Mouse (Mus musculus) small intestine, adult 2 months (tissue): Measurements from ENCODE around the gene Tlr12. TPM values are rescaled to one million over a fixed set of nuclear protein-coding genes. Genes with fewer than 3 reads are reported as not detected.
A peak's percentile ranks its signal among the peaks of the same experiment; 100 is the strongest.

Source experiments
- H3K27ac ChIP-seq: fragments of 200-500 bp; 2 replicates; pipeline ENCODE4 v1.5.1; 2012; ENCODE audit warnings: low read depth, low read length, control low read depth, inconsistent platforms; ENCODE audit not compliant: insufficient read depth
- H3K27me3 ChIP-seq: fragments of 200-500 bp; 2 replicates; pipeline ENCODE4 v1.6.1; 2012; ENCODE audit warnings: mild to moderate bottlenecking, moderate library complexity, low read length, inconsistent platforms; ENCODE audit not compliant: control insufficient read depth, insufficient read depth
- H3K36me3 ChIP-seq: fragments of 200-500 bp; 2 replicates; pipeline ENCODE4 v1.6.1; 2012; ENCODE audit warnings: mild to moderate bottlenecking, low read length, control low read depth, inconsistent platforms; ENCODE audit not compliant: control insufficient read depth, insufficient read depth
- H3K4me1 ChIP-seq: fragments of 200-500 bp; 2 replicates; pipeline ENCODE4 v1.6.1; 2012; ENCODE audit warnings: low read length, inconsistent platforms, mixed read lengths; ENCODE audit not compliant: control insufficient read depth, insufficient read depth, insufficient read length
- H3K4me3 ChIP-seq: fragments of 200-500 bp; 2 replicates; pipeline ENCODE4 v1.5.1; 2012; ENCODE audit warnings: low read depth, mild to moderate bottlenecking, control low read depth, inconsistent platforms, low read length, moderate library complexity
- CTCF ChIP-seq: fragments of 200-500 bp; IDR thresholded peaks from 2 replicates; pipeline ENCODE4 v1.5.1; 2012; ENCODE audit warnings: low read depth, mild to moderate bottlenecking, control low read depth, inconsistent platforms, low read length, moderate library complexity, mixed read lengths; ENCODE audit not compliant: insufficient replicate concordance, insufficient read length; ENCODE audit errors: extremely low read depth
- POLR2A ChIP-seq: fragments of 200-500 bp; IDR thresholded peaks from 2 replicates; pipeline ENCODE4 v1.6.1; 2012; ENCODE audit warnings: low read depth, mild to moderate bottlenecking, control low read depth, inconsistent platforms, low read length, moderate library complexity
- WGBS: fragments of 180-500 bp; shearing (Covaris S2); methylation state at CpG from one replicate; pipeline ENCODE4 v1.1.7; 2018; 5-methylcytosine and 5-hydroxymethylcytosine counted together
- polyA plus RNA-seq: library from polyadenylated mRNA; depleted of rRNA; stranded (reverse); fragments of >200 nt; gene quantifications from 2 replicates; pipeline ENCODE4 v1.2.3, GENCODE M21; 2012

Gene Tlr12
- polyA plus RNA-seq, 1 experiment: 6.1 TPM

- WGBS: under 1% methylated on average over 85 of the region's 85 CpGs
- Histone ChIP-seq H3K27ac (peak within 1 kb of the TSS; percentile 17; the same call in 1 of the 2 replicates), H3K4me3 (peak within 1 kb of the TSS; percentile 76), H3K36me3 (no peaks in the 10 kb centered on the region), H3K27me3 (no peaks in the 10 kb centered on the region), H3K4me1 (no peaks in the 10 kb centered on the region; the same call in 1 of the 2 replicates)
- TF ChIP-seq CTCF (0 out of 2 replicates have a peak, but pooled peaks have one; percentile 10), POLR2A (no peak)
Observed at GRCm38 (mm10) chr4:128654505-128655381, 36.3 kb upstream of the Tlr12 start, which contains the start of gene Phc2. Phc2 (plus strand) TSS chr4:128654702.

DNA sequence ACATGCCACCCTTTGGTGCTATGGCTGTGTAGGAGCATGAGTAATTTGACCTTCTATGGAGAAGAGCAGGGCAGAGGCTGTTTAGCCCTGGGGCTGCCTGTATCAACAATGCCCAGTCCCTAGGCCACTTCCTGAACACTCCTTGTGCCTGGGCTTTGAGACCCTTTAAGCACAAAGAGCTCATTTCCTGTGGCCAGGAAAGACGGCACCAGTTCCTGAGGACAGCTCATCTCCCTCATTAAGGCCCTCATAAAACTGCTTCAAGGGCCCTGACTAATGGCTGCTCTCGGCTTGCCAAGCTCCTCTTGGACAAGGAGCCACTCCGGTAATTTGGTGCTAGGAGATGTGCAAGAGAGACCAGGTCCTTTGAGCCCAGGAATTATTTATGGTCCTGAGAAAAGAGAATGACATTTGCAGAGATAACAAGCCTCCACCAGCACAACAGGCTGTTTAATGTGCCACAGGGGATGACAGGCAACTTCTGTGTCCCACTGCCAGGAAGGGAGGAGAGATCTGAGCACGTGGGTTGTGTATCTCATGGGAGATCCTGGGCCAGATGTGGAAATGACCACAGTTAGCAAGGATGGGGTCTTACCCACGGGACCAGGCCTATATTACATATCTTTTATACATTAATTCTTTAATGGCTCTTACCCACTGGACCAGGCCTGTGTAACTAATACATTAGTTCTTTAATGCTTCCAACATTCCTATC, 34.3 kb upstream of the Tlr12 start:
- no peak overlapping the region for H3K27ac ChIP-seq
- H3K4me3 ChIP-seq: no peak overlapping the region
- TF ChIP-seq POLR2A: no peak
- TF ChIP-seq CTCF: no peak
- WGBS: 65% methylated on average over 5 of the region's 5 CpGs
- H3K27me3 ChIP-seq: no peaks in the 10 kb centered on the region
- peaks cover 16% of the 10 kb centered on the region for H3K4me1 ChIP-seq
- H3K36me3 ChIP-seq: no peaks in the 10 kb centered on the region

DNA sequence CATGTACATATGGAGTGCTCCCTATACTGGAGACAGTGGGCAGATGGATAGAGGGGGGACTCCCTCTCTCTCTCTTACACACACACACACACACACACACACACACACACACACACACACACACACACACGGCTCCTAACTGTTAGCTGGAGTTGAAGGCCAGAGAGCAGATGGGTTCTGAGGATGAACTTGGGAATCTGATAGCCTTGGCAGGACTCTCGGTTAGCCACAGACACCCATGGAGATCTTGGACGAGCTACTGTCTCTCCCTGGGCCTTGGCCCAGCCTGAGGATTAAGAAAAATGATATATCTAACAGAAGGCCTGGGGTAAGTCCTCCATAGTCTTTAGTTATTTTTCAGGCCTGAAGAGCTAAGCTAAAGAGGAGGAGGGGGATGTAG, 33.1 kb upstream of the Tlr12 start:
- H3K4me3 ChIP-seq: no peak overlapping the region
- H3K4me1 ChIP-seq: peaks cover 16% of the 10 kb centered on the region
- no peaks in the 10 kb centered on the region for H3K36me3 ChIP-seq
- no peak overlapping the region for H3K27ac ChIP-seq
- WGBS: 78% methylated on average over 3 of the region's 3 CpGs
- TF ChIP-seq CTCF (no peak), POLR2A (no peak)
- no peaks in the 10 kb centered on the region for H3K27me3 ChIP-seq

GRCm38 (mm10) chr4:128648567-128649255, 30.3 kb upstream of the Tlr12 start:
- TF ChIP-seq CTCF: no peak
- TF ChIP-seq POLR2A: no peak
- H3K4me1 ChIP-seq: peaks cover 16% of the 10 kb centered on the region; the same call in 1 of the 2 replicates
- no peaks in the 10 kb centered on the region for H3K36me3 ChIP-seq
- no peak overlapping the region for H3K4me3 ChIP-seq
- H3K27ac ChIP-seq: peak overlapping the region; percentile 90
- 26% methylated on average over 8 of the region's 8 CpGs for WGBS
- no peaks in the 10 kb centered on the region for H3K27me3 ChIP-seq

GRCm38 (mm10) chr4:128646762-128647161, 28.3 kb upstream of the Tlr12 start:
- H3K4me1 ChIP-seq: peaks cover 19% of the 10 kb centered on the region; the same call in 1 of the 2 replicates
- 64% methylated on average over 7 of the region's 7 CpGs for WGBS
- H3K36me3 ChIP-seq: no peaks in the 10 kb centered on the region
- no peak overlapping the region for H3K27ac ChIP-seq
- TF ChIP-seq POLR2A (no peak), CTCF (no peak)
- no peaks in the 10 kb centered on the region for H3K27me3 ChIP-seq
- H3K4me3 ChIP-seq: no peak overlapping the region

DNA sequence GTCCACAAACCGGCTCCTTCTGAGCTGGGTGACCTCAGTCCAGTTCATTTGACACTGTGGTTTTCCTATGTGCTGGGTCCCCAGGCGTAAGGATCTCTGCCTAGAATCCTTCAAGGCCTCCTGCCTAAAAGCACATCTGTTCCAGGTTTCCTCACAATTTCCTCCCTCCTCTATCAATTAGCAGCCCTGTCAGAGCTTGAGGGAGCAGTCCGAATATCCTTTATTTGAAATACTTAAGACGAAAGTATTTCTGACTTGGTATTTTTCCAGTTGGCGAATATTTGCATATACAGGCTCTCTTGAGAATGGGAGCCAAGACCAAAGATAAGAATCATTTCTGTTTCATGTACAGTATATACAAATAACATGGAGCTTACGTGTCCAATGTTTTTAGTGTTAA, 27.5 kb upstream of the Tlr12 start:
- Histone ChIP-seq H3K36me3 (no peaks in the 10 kb centered on the region), H3K27me3 (no peaks in the 10 kb centered on the region), H3K4me1 (peaks cover 21% of the 10 kb centered on the region; the same call in 1 of the 2 replicates), H3K4me3 (no peak overlapping the region), H3K27ac (no peak overlapping the region)
- TF ChIP-seq POLR2A (no peak), CTCF (no peak)
- 71% methylated on average over 6 of the region's 6 CpGs for WGBS
